Mouse (Mus musculus) small intestine, adult 2 months (tissue): ENCODE measurements around the gene Snd1. TPM values are rescaled to one million over a fixed set of nuclear protein-coding genes. Genes with fewer than 3 reads are reported as not detected.
A peak's percentile ranks its signal among the peaks of the same experiment; 100 is the strongest.

Source experiments
- H3K27ac ChIP-seq: fragments of 200-500 bp; 2 replicates; pipeline ENCODE4 v1.5.1; 2012; ENCODE audit warnings: low read depth, low read length, control low read depth, inconsistent platforms; ENCODE audit not compliant: insufficient read depth
- H3K27me3 ChIP-seq: fragments of 200-500 bp; 2 replicates; pipeline ENCODE4 v1.6.1; 2012; ENCODE audit warnings: mild to moderate bottlenecking, moderate library complexity, low read length, inconsistent platforms; ENCODE audit not compliant: control insufficient read depth, insufficient read depth
- H3K36me3 ChIP-seq: fragments of 200-500 bp; 2 replicates; pipeline ENCODE4 v1.6.1; 2012; ENCODE audit warnings: mild to moderate bottlenecking, low read length, control low read depth, inconsistent platforms; ENCODE audit not compliant: control insufficient read depth, insufficient read depth
- H3K4me1 ChIP-seq: fragments of 200-500 bp; 2 replicates; pipeline ENCODE4 v1.6.1; 2012; ENCODE audit warnings: low read length, inconsistent platforms, mixed read lengths; ENCODE audit not compliant: control insufficient read depth, insufficient read depth, insufficient read length
- H3K4me3 ChIP-seq: fragments of 200-500 bp; 2 replicates; pipeline ENCODE4 v1.5.1; 2012; ENCODE audit warnings: low read depth, mild to moderate bottlenecking, control low read depth, inconsistent platforms, low read length, moderate library complexity
- CTCF ChIP-seq: fragments of 200-500 bp; IDR thresholded peaks from 2 replicates; pipeline ENCODE4 v1.5.1; 2012; ENCODE audit warnings: low read depth, mild to moderate bottlenecking, control low read depth, inconsistent platforms, low read length, moderate library complexity, mixed read lengths; ENCODE audit not compliant: insufficient replicate concordance, insufficient read length; ENCODE audit errors: extremely low read depth
- POLR2A ChIP-seq: fragments of 200-500 bp; IDR thresholded peaks from 2 replicates; pipeline ENCODE4 v1.6.1; 2012; ENCODE audit warnings: low read depth, mild to moderate bottlenecking, control low read depth, inconsistent platforms, low read length, moderate library complexity
- WGBS: fragments of 180-500 bp; shearing (Covaris S2); methylation state at CpG from one replicate; pipeline ENCODE4 v1.1.7; 2018; 5-methylcytosine and 5-hydroxymethylcytosine counted together
- polyA plus RNA-seq: library from polyadenylated mRNA; depleted of rRNA; stranded (reverse); fragments of >200 nt; gene quantifications from 2 replicates; pipeline ENCODE4 v1.2.3, GENCODE M21; 2012

Gene Snd1
- polyA plus RNA-seq, 1 experiment: 77.7 TPM

GRCm38 (mm10) chr6:28826689-28827389, 351.9 kb downstream of the Snd1 start:
- TF ChIP-seq POLR2A (no peak), CTCF (no peak)
- H3K36me3 ChIP-seq: no peaks in the 10 kb centered on the region; the same call in 1 of the 2 replicates
- no peak overlapping the region for H3K27ac ChIP-seq
- WGBS: 64% methylated on average over 9 of the region's 9 CpGs
- H3K4me3 ChIP-seq: no peak overlapping the region
- H3K4me1 ChIP-seq: peaks cover 5% of the 10 kb centered on the region; the same call in 1 of the 2 replicates
- 0 out of 2 replicates have a peak, but pooled peaks cover 6% of the 10 kb centered on the region for H3K27me3 ChIP-seq

GRCm38 (mm10) chr6:28827565-28827964, 352.6 kb downstream of the Snd1 start:
- WGBS: 66% methylated on average over 3 of the region's 3 CpGs
- H3K4me1 ChIP-seq: peaks cover 9% of the 10 kb centered on the region
- no peak overlapping the region for H3K27ac ChIP-seq
- 0 out of 2 replicates have a peak, but pooled peaks cover 13% of the 10 kb centered on the region for H3K27me3 ChIP-seq
- TF ChIP-seq POLR2A: no peak
- H3K4me3 ChIP-seq: no peak overlapping the region
- H3K36me3 ChIP-seq: no peaks in the 10 kb centered on the region; the same call in 1 of the 2 replicates

GRCm38 (mm10) chr6:28828593-28828992, 353.7 kb downstream of the Snd1 start:
- H3K4me1 ChIP-seq: peaks cover 11% of the 10 kb centered on the region
- peaks cover 16% of the 10 kb centered on the region; the same call in 1 of the 2 replicates for H3K27me3 ChIP-seq
- H3K4me3 ChIP-seq: no peak overlapping the region
- no peak overlapping the region for H3K27ac ChIP-seq
- no peaks in the 10 kb centered on the region; the same call in 1 of the 2 replicates for H3K36me3 ChIP-seq
- no peak for TF ChIP-seq POLR2A
- TF ChIP-seq CTCF: no peak
- 29% methylated on average over 6 of the region's 6 CpGs for WGBS

- peaks cover 11% of the 10 kb centered on the region for H3K4me1 ChIP-seq
- TF ChIP-seq POLR2A: no peak
- no peak for TF ChIP-seq CTCF
- WGBS: 95% methylated on average over 12 of the region's 12 CpGs
- H3K36me3 ChIP-seq: no peaks in the 10 kb centered on the region; the same call in 1 of the 2 replicates
- H3K27ac ChIP-seq: no peak overlapping the region
- H3K4me3 ChIP-seq: no peak overlapping the region
- peaks cover 16% of the 10 kb centered on the region; the same call in 1 of the 2 replicates for H3K27me3 ChIP-seq
These were observed 355.4 kb downstream of the Snd1 start for GRCm38 (mm10) chr6:28830306-28830705.

- 88% methylated on average over 27 of the region's 27 CpGs for WGBS
- peaks cover 11% of the 10 kb centered on the region for H3K4me1 ChIP-seq
- H3K4me3 ChIP-seq: peak within 1 kb of the TSS; percentile 76
- H3K27ac ChIP-seq: no peak within 1 kb of the TSS
- H3K27me3 ChIP-seq: peaks cover 16% of the 10 kb centered on the region; the same call in 1 of the 2 replicates
- no peak for TF ChIP-seq POLR2A
- no peak for TF ChIP-seq CTCF
- no peaks in the 10 kb centered on the region; the same call in 1 of the 2 replicates for H3K36me3 ChIP-seq
These were observed 356.3 kb downstream of the Snd1 start, which contains the start of gene Lrrc4 for GRCm38 (mm10) chr6:28831011-28831853. Gene Lrrc4, minus strand, starts transcription at chr6:28831747.

- 1% methylated on average over 82 of the region's 82 CpGs for WGBS
- H3K4me3 ChIP-seq: peak overlapping the region; percentile 76
- no peak overlapping the region for H3K27ac ChIP-seq
- peaks cover 16% of the 10 kb centered on the region; the same call in 1 of the 2 replicates for H3K27me3 ChIP-seq
- TF ChIP-seq CTCF: no peak
- TF ChIP-seq POLR2A: no peak
- H3K4me1 ChIP-seq: peaks cover 11% of the 10 kb centered on the region
- no peaks in the 10 kb centered on the region; the same call in 1 of the 2 replicates for H3K36me3 ChIP-seq
These were observed 357.2 kb downstream of the Snd1 start for GRCm38 (mm10) chr6:28831854-28832750.

- peak overlapping the region; percentile 76 for H3K4me3 ChIP-seq
- 1% methylated on average over 58 of the region's 58 CpGs for WGBS
- H3K36me3 ChIP-seq: no peaks in the 10 kb centered on the region; the same call in 1 of the 2 replicates
- peaks cover 11% of the 10 kb centered on the region for H3K4me1 ChIP-seq
- peaks cover 16% of the 10 kb centered on the region; the same call in 1 of the 2 replicates for H3K27me3 ChIP-seq
- TF ChIP-seq POLR2A (no peak), CTCF (no peak)
- H3K27ac ChIP-seq: no peak overlapping the region
These were observed 357.9 kb downstream of the Snd1 start for GRCm38 (mm10) chr6:28832751-28833291.
